Mouse (Mus musculus): ENCODE results near the gene Kank4. TPM values are rescaled to one million over a fixed set of nuclear protein-coding genes. Genes with fewer than 3 reads are reported as not detected.
"Not testable (repeated sequence)": the region's sequence is repeated elsewhere in the genome, so short reads cannot be mapped to it uniquely, and the experiment has no call there.

Gene Kank4
- polyA plus RNA-seq, 1 experiment from 2014 or later, result 0.12 TPM

DNA sequence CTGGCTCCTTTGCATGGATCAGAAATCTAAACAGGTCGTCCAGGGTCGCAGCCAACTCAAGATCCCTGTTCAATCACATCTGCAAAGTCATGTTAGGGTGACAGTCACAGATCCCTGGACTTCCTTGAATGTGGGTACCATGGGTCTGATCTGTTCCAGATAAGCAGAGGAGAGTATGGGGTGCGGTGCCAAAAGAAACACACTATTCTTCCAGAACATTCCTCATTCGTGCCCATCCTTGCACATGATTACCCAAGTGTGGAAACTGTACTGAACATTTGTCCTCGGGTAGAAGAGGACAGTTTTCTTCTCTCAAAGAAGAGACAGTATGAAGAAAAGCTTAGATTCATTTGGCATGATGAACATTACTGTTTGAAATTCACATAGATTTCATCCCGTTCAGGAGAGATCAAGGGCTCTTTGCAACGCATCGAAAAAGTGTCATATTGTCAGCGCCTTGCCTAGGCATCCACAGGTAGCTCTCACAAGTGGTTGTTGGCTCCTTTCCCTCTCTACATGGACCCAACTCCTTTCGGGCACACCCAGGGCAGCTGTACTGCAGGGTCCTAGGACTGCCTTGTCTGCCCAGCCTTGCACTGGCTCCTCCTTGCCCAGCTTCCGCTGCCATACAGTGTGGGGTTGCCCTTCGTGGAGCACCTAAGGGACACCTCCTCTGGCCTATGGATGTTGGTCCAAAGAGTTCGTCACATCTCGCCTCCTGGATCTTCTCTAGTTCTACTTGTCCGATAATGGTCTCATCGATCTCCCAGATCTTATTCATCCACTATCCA is 20.6 kb upstream of the Kank4 start:
- no peak for ATAC-seq (ENCODE audit: low read depth)
- no peaks in the 10 kb centered on the region for H3K9me3 ChIP-seq (replicated peaks; ENCODE audit: control insufficient read depth, low read length)
- WGBS (ENCODE audit: insufficient replicate concordance), result 63% methylated on average over 16 of the region's 16 CpGs
- H3K4me2 ChIP-seq (ENCODE audit: low read depth, low read length), result no peak overlapping the region
- H3K27ac ChIP-seq (ENCODE audit: low read length), result no peak overlapping the region
- no peaks in the 10 kb centered on the region for H3K4me1 ChIP-seq (ENCODE audit: control insufficient read depth, low read depth, low read length)
- no peaks in the 10 kb centered on the region for H3K27me3 ChIP-seq (ENCODE audit: control insufficient read depth, insufficient read depth, low read depth, low read length)
- no peak overlapping the region for H3K4me3 ChIP-seq (ENCODE audit: low read depth, low read length)
- H3K9ac ChIP-seq (ENCODE audit: low read depth, low read length), result no peak overlapping the region
- H3K36me3 ChIP-seq (ENCODE audit: control insufficient read depth, insufficient read depth), result no peaks in the 10 kb centered on the region

DNA sequence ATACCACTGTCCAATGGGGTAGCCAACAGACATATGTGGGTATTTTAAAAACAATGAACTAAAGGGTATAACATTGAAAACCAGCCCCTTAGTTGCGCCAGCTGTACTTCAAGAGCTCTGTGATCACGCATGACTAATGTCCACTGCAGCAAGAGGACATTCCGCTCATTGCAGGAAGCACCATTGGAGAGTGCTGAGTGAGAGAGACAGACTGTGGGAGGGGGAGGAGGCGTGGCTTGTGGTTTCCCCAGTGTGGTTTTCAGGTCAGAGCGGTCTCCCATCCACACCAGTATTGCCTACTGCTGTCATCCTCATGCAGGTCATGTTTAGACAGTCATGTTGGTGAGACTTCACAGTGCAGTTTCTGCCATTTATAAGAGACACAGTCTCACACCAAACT is 19.2 kb upstream of the Kank4 start:
- 15% methylated on average over 5 of the region's 5 CpGs for WGBS (ENCODE audit: insufficient replicate concordance)
- Histone ChIP-seq H3K9me3 (replicated peaks; ENCODE audit: control insufficient read depth, low read length) (no peaks in the 10 kb centered on the region), H3K27me3 (ENCODE audit: control insufficient read depth, insufficient read depth, low read depth, low read length) (no peaks in the 10 kb centered on the region), H3K27ac (ENCODE audit: low read length) (no peak overlapping the region), H3K36me3 (ENCODE audit: control insufficient read depth, insufficient read depth) (no peaks in the 10 kb centered on the region), H3K4me2 (ENCODE audit: low read depth, low read length) (no peak overlapping the region), H3K4me1 (ENCODE audit: control insufficient read depth, low read depth, low read length) (no peaks in the 10 kb centered on the region), H3K9ac (ENCODE audit: low read depth, low read length) (no peak overlapping the region), H3K4me3 (ENCODE audit: low read depth, low read length) (no peak overlapping the region)
- ATAC-seq (ENCODE audit: low read depth), result no peak

DNA sequence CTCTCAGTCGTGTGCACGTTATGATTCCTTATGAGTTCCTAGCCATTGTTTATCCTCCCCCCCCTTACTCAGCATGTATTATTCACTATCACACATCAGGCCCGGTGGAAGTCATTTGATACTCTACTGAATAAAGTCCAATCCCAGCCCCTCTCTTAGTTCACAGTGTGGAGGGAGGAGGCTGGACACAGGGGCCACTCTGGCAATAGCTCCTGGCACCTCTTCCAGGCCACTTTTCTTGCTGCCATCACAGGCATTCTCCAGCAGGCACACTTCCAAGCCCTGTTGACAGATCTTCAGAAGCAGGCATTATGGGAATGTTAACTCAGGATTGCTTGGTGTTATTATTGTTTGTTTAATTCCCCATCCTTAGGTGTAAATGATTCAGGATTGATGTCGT is 17.4 kb upstream of the Kank4 start:
- no peak overlapping the region for H3K27ac ChIP-seq (ENCODE audit: low read length)
- H3K36me3 ChIP-seq (ENCODE audit: control insufficient read depth, insufficient read depth), result no peaks in the 10 kb centered on the region
- no peak overlapping the region for H3K4me2 ChIP-seq (ENCODE audit: low read depth, low read length)
- 55% methylated on average over 4 of the region's 4 CpGs for WGBS (ENCODE audit: insufficient replicate concordance)
- H3K27me3 ChIP-seq (ENCODE audit: control insufficient read depth, insufficient read depth, low read depth, low read length), result no peaks in the 10 kb centered on the region
- no peak for ATAC-seq (ENCODE audit: low read depth)
- no peaks in the 10 kb centered on the region for H3K4me1 ChIP-seq (ENCODE audit: control insufficient read depth, low read depth, low read length)
- H3K9me3 ChIP-seq (replicated peaks; ENCODE audit: control insufficient read depth, low read length), result no peaks in the 10 kb centered on the region
- H3K4me3 ChIP-seq (ENCODE audit: low read depth, low read length), result no peak overlapping the region
- H3K9ac ChIP-seq (ENCODE audit: low read depth, low read length), result no peak overlapping the region

DNA sequence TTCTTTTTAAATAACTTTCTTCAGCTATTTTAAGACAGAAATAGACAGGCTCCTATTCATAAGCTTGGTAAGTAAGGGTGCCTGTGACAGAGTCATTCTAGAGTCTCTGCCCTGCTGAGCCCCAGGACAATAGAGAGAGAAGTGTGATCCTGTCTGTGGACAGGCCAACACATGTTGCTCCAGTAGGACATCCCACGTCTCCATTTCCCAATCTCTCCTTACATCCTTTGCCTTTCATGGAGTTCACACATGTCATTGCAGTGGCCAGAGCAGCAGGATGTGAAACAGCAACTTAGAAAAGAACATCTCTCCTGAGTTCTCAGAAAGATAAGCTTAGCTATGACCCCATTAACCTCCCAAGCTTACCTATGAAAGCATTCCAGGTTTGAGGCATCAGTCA is 14.4 kb upstream of the Kank4 start:
- H3K4me2 ChIP-seq (ENCODE audit: low read depth, low read length), result no peak overlapping the region
- H3K4me3 ChIP-seq (ENCODE audit: low read depth, low read length), result no peak overlapping the region
- no peaks in the 10 kb centered on the region for H3K27me3 ChIP-seq (ENCODE audit: control insufficient read depth, insufficient read depth, low read depth, low read length)
- 17% methylated on average over 1 of the region's 1 CpGs for WGBS (ENCODE audit: insufficient replicate concordance)
- no peaks in the 10 kb centered on the region for H3K9me3 ChIP-seq (replicated peaks; ENCODE audit: control insufficient read depth, low read length)
- H3K9ac ChIP-seq (ENCODE audit: low read depth, low read length), result no peak overlapping the region
- no peak for ATAC-seq (ENCODE audit: low read depth)
- no peaks in the 10 kb centered on the region for H3K36me3 ChIP-seq (ENCODE audit: control insufficient read depth, insufficient read depth)
- H3K27ac ChIP-seq (ENCODE audit: low read length), result no peak overlapping the region
- H3K4me1 ChIP-seq (ENCODE audit: control insufficient read depth, low read depth, low read length), result no peaks in the 10 kb centered on the region

DNA sequence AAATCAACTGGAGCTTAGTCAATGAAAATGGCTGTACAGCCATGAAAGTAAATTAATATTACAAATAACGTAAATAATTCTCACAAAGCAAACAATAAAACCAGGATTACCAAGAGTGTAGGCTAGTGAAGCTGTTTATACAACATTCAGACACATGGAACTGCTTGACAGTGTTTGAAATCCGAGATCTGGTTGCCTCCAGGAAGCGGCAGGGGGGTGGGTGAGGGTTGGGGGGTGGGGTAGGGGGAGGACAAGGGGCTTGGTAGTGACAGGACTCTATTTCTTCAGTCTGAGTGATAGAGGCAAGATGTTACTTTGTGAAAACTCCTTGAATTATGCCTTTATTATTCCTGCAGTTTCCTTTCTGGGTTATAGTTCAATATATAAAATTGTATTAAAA is 9.4 kb upstream of the Kank4 start:
- no peak overlapping the region for H3K27ac ChIP-seq (ENCODE audit: low read length)
- no peaks in the 10 kb centered on the region for H3K4me1 ChIP-seq (ENCODE audit: control insufficient read depth, low read depth, low read length)
- H3K4me2 ChIP-seq (ENCODE audit: low read depth, low read length), result no peak overlapping the region
- H3K36me3 ChIP-seq (ENCODE audit: control insufficient read depth, insufficient read depth), result no peaks in the 10 kb centered on the region
- no peaks in the 10 kb centered on the region for H3K27me3 ChIP-seq (ENCODE audit: control insufficient read depth, insufficient read depth, low read depth, low read length)
- ATAC-seq (ENCODE audit: low read depth), result no peak
- H3K9me3 ChIP-seq (replicated peaks; ENCODE audit: control insufficient read depth, low read length), result no peaks in the 10 kb centered on the region
- WGBS (ENCODE audit: insufficient replicate concordance), result 32% methylated on average over 3 of the region's 3 CpGs
- no peak overlapping the region for H3K4me3 ChIP-seq (ENCODE audit: low read depth, low read length)
- H3K9ac ChIP-seq (ENCODE audit: low read depth, low read length), result no peak overlapping the region

DNA sequence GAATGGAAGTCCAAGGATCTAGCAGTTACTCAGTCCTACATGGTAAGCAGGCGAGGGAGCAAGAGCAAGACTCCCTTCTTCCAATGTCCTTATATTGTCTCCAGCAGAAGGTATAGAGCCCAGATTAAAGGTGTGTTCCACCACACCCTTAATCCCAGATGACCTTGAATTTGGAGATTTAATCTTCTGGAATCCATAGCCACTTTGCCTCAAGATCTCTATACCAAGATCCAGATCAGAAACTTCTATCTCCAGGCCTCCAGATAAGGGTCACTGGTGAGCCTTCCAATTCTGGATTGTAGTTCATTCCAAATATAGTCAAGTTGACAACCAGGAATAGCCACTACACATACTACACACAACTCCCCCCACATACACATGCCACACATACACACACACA is 6.4 kb upstream of the Kank4 start, which contains the start of gene I0C0044D17Rik:
TSS of gene I0C0044D17Rik (minus strand) at position 101 of the 400 bp plus-strand sequence.
- not testable (repeated sequence) for H3K9me3 ChIP-seq (replicated peaks; ENCODE audit: control insufficient read depth, low read length); H3K27me3 ChIP-seq (ENCODE audit: control insufficient read depth, insufficient read depth, low read depth, low read length); H3K4me1 ChIP-seq (ENCODE audit: control insufficient read depth, low read depth, low read length); H3K36me3 ChIP-seq (ENCODE audit: control insufficient read depth, insufficient read depth); H3K27ac ChIP-seq (ENCODE audit: low read length); H3K9ac ChIP-seq (ENCODE audit: low read depth, low read length); H3K4me3 ChIP-seq (ENCODE audit: low read depth, low read length); H3K4me2 ChIP-seq (ENCODE audit: low read depth, low read length); ATAC-seq (ENCODE audit: low read depth)
- WGBS (ENCODE audit: insufficient replicate concordance), result 57% methylated on average over 1 of the region's 1 CpGs

DNA sequence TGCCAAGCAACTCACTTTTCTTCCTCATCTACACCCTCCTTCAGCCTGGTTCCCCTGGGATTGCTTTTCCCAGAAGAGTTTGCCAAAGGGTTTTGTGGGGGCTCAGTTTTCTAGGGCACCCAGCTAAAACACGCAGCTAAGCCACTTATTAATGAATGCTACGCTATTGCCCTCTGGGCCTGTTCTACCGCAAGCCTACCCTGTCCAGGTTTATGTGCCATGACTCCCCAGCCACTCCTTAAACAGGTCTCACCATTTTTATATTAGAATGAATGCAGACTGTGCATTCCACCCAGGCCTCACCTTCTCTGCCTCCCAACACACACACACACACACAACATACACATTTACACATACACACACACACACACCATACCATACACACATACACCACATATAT is 5.7 kb upstream of the Kank4 start:
- Histone ChIP-seq H3K36me3 (ENCODE audit: control insufficient read depth, insufficient read depth) (no peaks in the 10 kb centered on the region), H3K4me2 (ENCODE audit: low read depth, low read length) (no peak overlapping the region), H3K9ac (ENCODE audit: low read depth, low read length) (no peak overlapping the region), H3K27ac (ENCODE audit: low read length) (no peak overlapping the region), H3K4me1 (ENCODE audit: control insufficient read depth, low read depth, low read length) (no peaks in the 10 kb centered on the region), H3K4me3 (ENCODE audit: low read depth, low read length) (no peak overlapping the region), H3K27me3 (ENCODE audit: control insufficient read depth, insufficient read depth, low read depth, low read length) (peaks cover 7% of the 10 kb centered on the region), H3K9me3 (replicated peaks; ENCODE audit: control insufficient read depth, low read length) (no peaks in the 10 kb centered on the region)
- WGBS (ENCODE audit: insufficient replicate concordance), result 69% methylated on average over 3 of the region's 3 CpGs
- ATAC-seq (ENCODE audit: low read depth), result no peak

DNA sequence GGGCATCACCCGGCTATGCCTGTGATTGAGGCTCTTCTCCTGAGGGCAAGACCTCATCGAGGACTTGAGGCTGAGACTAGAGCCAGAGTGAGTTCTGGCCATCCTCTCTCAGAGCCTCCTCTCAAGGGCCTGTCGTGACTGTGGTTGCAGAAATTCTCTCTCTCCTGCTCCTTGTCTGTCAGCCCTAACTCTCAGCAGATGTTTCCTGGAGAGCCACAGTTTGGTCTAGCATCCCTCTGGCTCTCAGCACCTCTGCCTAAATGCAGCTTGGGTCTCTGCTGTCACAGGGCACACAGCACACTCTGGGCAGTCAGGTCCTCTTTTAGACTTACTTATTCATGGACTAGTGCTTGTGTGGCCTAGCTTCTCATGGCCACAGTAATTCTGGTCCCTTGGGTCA is 5.1 kb upstream of the Kank4 start:
- Histone ChIP-seq H3K9ac (ENCODE audit: low read depth, low read length) (no peak overlapping the region), H3K4me2 (ENCODE audit: low read depth, low read length) (no peak overlapping the region), H3K27ac (ENCODE audit: low read length) (no peak overlapping the region), H3K9me3 (replicated peaks; ENCODE audit: control insufficient read depth, low read length) (no peaks in the 10 kb centered on the region), H3K4me3 (ENCODE audit: low read depth, low read length) (no peak overlapping the region), H3K4me1 (ENCODE audit: control insufficient read depth, low read depth, low read length) (no peaks in the 10 kb centered on the region), H3K27me3 (ENCODE audit: control insufficient read depth, insufficient read depth, low read depth, low read length) (peaks cover 11% of the 10 kb centered on the region), H3K36me3 (ENCODE audit: control insufficient read depth, insufficient read depth) (no peaks in the 10 kb centered on the region)
- 48% methylated on average over 3 of the region's 3 CpGs for WGBS (ENCODE audit: insufficient replicate concordance)
- ATAC-seq (ENCODE audit: low read depth), result no peak

DNA sequence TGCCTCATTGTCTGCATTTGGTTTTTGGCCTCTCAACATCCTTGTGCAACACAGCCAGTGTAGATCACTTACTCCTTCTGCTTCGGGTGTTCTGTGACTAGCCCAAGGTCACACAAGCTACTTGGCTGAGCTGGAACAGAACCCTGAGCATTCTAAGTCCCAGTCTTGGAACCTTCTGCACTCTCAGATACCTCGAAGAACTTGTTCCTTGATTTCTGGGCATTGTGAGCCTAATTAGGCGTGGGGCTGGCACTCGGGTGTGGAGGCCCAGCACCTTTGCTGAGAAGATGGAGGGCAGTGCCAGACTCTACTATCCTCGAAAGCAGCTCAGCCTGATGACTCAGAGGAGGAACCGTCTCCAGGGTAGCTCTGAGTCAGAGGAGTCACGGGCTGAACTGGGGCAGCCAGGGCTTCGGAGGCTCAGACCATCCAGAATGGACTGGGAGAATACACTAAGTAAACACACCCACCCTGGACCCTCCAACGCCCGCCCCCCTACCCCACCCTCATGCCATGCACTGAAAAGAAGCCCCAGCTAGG is 1.9 kb upstream of the Kank4 start:
- WGBS (ENCODE audit: insufficient replicate concordance), result 42% methylated on average over 10 of the region's 10 CpGs
- H3K27me3 ChIP-seq (ENCODE audit: control insufficient read depth, insufficient read depth, low read depth, low read length), result peaks cover 29% of the 10 kb centered on the region

More for the DNA sequence above, 1.9 kb upstream of the Kank4 start:
- no peak for ATAC-seq (ENCODE audit: low read depth)
- Histone ChIP-seq H3K27ac (ENCODE audit: low read length) (no peak overlapping the region), H3K9me3 (replicated peaks; ENCODE audit: control insufficient read depth, low read length) (no peaks in the 10 kb centered on the region), H3K4me3 (ENCODE audit: low read depth, low read length) (no peak overlapping the region), H3K36me3 (ENCODE audit: control insufficient read depth, insufficient read depth) (no peaks in the 10 kb centered on the region), H3K4me1 (ENCODE audit: control insufficient read depth, low read depth, low read length) (no peaks in the 10 kb centered on the region), H3K4me2 (ENCODE audit: low read depth, low read length) (no peak overlapping the region), H3K9ac (ENCODE audit: low read depth, low read length) (no peak overlapping the region)

Data from liver, embryonic 16.5 days (tissue).